Mouse (Mus musculus): ENCODE data around the gene Top1.

The Top1 gene

GRCm38 (mm10) chr2:160741580-160741979 is 95.9 kb downstream of the Top1 start:
- DNase-seq (ENCODE audit: low spot score in 2 of 2) = peak in 1 of 2 experiments; percentile 59

GRCm38 (mm10) chr2:160742161-160742609 is 96.5 kb downstream of the Top1 start:
- DNase-seq (ENCODE audit: low spot score in 2 of 2) = no peak

- peak; percentile 63 to 75 for DNase-seq (ENCODE audit: low spot score in 2 of 2)
These were observed 98.5 kb downstream of the Top1 start for GRCm38 (mm10) chr2:160744040-160744822.

- DNase-seq (ENCODE audit: low spot score in 2 of 2) = no peak
These were observed 99.1 kb downstream of the Top1 start for GRCm38 (mm10) chr2:160744823-160745210.

- no peak for DNase-seq (ENCODE audit: low spot score in 2 of 2)
These were observed 99.8 kb downstream of the Top1 start for GRCm38 (mm10) chr2:160745497-160745896.

GRCm38 (mm10) chr2:160746637-160747036 is 100.9 kb downstream of the Top1 start:
- DNase-seq (ENCODE audit: low spot score in 2 of 2) = no peak

GRCm38 (mm10) chr2:160747075-160747474 is 101.4 kb downstream of the Top1 start:
- DNase-seq (ENCODE audit: low spot score in 2 of 2) = no peak

- no peak for DNase-seq (ENCODE audit: low spot score in 2 of 2)
These were observed 111.0 kb downstream of the Top1 start for GRCm38 (mm10) chr2:160756583-160757203.

GRCm38 (mm10) chr2:160760433-160761184 is 114.9 kb downstream of the Top1 start:
- no peak for DNase-seq (ENCODE audit: low spot score in 2 of 2)

GRCm38 (mm10) chr2:160763816-160764215 is 118.1 kb downstream of the Top1 start:
- no peak for DNase-seq (ENCODE audit: low spot score in 2 of 2)

GRCm38 (mm10) chr2:160764386-160764785 is 118.7 kb downstream of the Top1 start:
- DNase-seq (ENCODE audit: low spot score in 2 of 2) = no peak

- no peak for DNase-seq (ENCODE audit: low spot score in 2 of 2)
These were observed 119.4 kb downstream of the Top1 start for GRCm38 (mm10) chr2:160765096-160765495.

- DNase-seq (ENCODE audit: low spot score in 2 of 2) = peak; percentile 87 to 92
These were observed 120.7 kb downstream of the Top1 start for GRCm38 (mm10) chr2:160766371-160766771.

GRCm38 (mm10) chr2:160767201-160767600 is 121.5 kb downstream of the Top1 start:
- no peak for DNase-seq (ENCODE audit: low spot score in 2 of 2)

GRCm38 (mm10) chr2:160768097-160768695 is 122.5 kb downstream of the Top1 start:
- DNase-seq (ENCODE audit: low spot score in 2 of 2) = no peak

GRCm38 (mm10) chr2:160768997-160769396 is 123.3 kb downstream of the Top1 start:
- no peak for DNase-seq (ENCODE audit: low spot score in 2 of 2)

GRCm38 (mm10) chr2:160770409-160770808 is 124.7 kb downstream of the Top1 start:
- DNase-seq (ENCODE audit: low spot score in 2 of 2) = no peak

GRCm38 (mm10) chr2:160770871-160771270 is 125.2 kb downstream of the Top1 start:
- no peak for DNase-seq (ENCODE audit: low spot score in 2 of 2)

- DNase-seq (ENCODE audit: low spot score in 2 of 2) = no peak
These were observed 125.9 kb downstream of the Top1 start for GRCm38 (mm10) chr2:160771325-160772276.
